Mouse (Mus musculus): ENCODE measurements around the gene Kat14.

Gene Kat14

DNA sequence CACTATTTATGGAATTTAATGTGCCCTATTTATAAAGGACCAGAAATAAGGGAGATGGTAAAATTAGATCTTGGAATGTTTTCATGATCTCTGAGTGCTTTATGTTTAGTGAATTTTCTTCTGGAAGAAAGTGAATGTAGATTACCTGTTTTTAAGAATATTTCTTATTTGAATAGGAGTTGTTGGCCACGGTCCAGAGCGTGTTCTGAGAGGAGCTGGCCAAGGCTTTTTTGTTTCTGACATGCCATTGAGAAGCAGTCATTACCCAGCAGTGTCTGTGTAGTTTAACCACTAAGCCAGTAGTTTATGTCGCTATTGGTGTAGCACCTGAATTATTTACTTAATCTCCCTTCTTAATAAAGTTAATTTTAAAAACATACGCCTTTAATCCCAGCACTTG, 13.0 kb downstream of the Kat14 start:
- DNase-seq (ENCODE audit: low spot score in 2 of 2): no peak

DNA sequence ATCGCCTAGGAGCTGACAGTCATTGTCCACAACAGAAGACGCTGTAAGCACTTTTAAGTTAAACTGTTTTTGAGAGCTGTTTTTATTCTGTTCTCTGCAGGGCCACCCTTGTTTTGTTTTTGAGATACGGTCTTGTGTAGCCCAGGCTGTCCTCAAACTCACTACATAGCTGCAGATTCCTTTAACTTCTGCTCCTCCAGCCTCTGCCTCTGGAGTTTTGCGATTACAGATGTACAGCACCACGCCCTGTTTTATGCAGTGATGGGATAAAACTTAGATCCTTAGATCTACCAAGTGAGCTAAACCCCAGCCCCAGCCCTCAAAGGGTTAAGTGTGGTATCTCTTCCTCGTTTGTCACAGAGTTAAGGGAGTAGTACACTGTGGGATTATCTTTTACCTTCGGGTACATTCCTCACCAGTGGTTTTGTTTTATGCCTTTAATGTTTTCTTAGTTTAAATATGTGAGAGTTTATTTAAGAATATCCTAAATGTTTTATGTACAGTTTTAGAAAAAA, 13.9 kb downstream of the Kat14 start:
- DNase-seq (ENCODE audit: low spot score in 2 of 2): no peak

DNA sequence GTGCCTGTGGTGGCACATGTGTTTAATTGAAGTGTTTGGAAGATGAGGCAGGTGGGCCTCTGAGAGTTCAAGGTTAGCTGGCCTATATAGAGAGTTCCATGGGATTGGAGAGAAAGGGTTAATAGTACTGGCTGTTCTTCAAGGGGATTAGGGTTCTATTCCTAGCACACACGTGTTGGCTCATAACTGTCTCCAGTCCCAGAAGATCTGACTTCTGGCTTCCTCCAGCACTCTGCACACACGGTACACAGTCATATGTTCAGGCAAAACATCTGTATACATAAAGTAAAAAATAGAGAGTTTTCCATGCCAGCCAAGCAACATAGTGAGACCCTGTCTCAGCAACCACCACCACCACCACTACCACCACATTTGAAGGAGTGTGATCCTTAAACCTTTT, 17.5 kb downstream of the Kat14 start:
- no peak for DNase-seq (ENCODE audit: low spot score in 2 of 2)

DNA sequence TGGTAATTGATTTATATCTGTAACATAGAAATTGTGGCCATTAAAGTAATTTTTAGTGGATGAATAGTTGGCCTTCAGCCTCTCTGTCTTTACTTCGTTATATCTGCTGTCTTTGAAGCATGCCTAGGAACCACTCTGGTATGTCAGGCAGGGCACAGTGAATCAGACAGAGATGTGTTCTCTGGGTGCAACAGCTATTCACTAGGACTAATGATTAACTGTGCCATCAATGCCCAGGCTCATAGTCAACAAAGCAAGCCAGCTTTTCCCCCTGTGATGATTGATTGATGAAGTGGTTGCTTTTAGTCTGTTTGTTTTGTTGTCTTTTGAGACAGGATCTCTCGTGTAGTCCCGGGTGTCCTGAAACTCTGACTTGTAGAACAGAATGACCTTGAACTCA, 19.6 kb downstream of the Kat14 start:
- DNase-seq (ENCODE audit: low spot score in 2 of 2): no peak

- no peak for DNase-seq (ENCODE audit: low spot score in 2 of 2)
These were observed 30.7 kb downstream of the Kat14 start for GRCm38 (mm10) chr2:144399531-144399930.

- no peak for DNase-seq (ENCODE audit: low spot score in 2 of 2)
These were observed 31.9 kb downstream of the Kat14 start for GRCm38 (mm10) chr2:144400659-144401058.

- DNase-seq (ENCODE audit: low spot score in 2 of 2): no peak
These were observed 40.3 kb downstream of the Kat14 start for GRCm38 (mm10) chr2:144409037-144409436.

DNA sequence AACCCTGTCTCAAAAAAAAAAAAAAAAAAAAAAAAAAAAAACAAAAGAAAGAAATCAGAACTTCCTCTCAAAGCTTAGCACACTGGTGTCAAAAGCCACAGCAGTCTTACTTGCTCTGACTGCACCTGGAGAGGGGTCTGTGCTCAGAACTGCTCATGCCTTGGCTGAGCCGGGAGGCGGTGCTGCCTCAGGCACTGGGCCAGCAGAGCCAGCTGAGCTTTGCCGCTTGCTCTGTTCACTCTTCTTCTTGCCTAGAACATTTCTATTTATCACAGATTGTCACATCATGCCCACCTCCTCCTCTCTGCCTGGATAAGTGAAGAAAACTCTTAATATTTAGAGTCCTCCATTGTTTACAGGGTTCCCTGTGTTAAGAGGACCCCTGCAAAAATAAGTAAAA, 41.8 kb downstream of the Kat14 start:
- DNase-seq (ENCODE audit: low spot score in 2 of 2): no peak

DNA sequence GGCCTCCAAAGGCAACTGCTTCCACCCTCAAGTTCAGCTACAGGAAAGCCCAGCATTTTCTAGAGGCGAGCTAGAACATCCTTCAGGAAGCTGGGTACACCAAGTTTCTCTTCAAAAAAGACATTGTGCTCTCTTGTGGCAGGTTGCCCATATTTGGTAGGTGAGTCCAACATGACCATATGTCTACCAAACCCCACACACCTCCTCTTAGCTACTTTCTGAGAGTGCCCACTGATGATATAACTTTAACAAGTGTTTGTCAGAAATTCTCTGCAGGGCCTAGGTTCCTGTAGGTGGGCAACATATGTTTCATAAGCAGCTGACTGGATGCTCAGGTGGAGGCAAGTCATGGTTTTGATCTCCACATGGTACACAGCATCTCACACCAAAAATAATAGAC, 45.9 kb downstream of the Kat14 start:
- no peak for DNase-seq (ENCODE audit: low spot score in 2 of 2)

- DNase-seq (ENCODE audit: low spot score in 2 of 2): no peak
These were observed 48.1 kb downstream of the Kat14 start for GRCm38 (mm10) chr2:144416859-144417258.

DNA sequence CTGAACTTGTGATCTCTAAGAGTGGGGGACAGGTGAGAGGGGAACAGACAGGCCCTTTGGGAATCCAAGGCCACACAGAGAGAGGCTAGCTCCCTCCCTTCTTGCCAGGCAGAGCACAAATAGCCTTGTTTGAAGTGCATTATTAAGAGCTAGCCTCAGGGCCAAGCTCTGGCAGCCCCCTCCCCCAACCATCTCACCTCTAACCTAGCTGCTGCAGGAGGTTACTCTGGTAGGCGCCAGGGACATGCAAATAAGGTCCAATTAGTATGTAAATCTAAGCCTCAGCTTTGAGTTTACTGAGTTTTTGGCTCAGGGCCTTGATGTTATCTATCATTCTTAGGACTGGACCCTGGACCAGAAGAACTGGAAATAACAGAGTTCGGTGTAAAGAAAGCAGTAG, 49.3 kb downstream of the Kat14 start:
- DNase-seq (ENCODE audit: low spot score in 2 of 2): no peak

DNA sequence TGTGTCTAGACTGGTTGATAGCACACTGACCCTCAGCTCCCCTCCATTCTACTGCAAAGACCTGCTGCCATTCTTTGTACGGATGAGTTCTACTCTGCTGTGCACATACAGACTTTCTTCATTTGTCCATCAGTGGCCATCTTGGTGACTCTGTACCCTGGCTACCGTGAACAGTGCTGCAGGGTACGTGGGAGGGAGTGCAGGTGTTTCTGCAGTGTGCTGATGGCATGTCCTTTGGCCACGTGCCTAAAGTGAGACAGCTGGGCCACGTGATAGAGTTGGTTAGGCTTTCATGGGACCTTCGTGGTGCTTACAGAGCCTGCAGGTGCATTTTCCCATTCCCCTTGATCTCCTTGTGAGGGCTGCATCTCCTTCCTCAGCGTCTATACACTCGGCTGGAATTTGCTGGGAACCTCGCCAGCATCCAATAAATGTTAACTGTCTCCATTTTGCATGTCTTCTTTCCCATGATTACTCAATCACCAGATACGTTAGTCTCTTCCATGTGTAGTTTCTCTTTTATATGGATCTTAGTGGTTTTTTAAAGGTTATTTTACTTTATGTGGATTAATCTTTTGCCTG, 53.4 kb downstream of the Kat14 start:
- no peak for DNase-seq (ENCODE audit: low spot score in 2 of 2)

DNA sequence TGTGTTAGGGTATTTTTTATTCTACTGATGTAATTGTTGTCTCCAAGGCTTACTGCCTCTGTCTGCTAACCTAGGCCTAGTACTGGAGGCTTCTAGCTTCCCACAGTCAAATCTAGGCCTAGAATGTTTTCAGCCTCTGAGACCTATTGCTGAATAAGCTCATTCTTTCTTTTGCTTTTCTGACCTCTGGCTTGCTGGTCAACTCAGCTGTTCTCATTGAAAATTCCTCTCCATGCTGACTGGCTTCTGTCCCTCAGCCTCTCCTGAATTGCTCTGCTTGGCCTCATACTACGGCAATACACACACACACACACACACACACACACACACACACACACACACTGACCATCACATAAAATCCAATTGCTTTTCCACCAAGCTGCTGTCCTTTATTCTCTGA, 57.0 kb downstream of the Kat14 start:
- DNase-seq (ENCODE audit: low spot score in 2 of 2): no peak

DNA sequence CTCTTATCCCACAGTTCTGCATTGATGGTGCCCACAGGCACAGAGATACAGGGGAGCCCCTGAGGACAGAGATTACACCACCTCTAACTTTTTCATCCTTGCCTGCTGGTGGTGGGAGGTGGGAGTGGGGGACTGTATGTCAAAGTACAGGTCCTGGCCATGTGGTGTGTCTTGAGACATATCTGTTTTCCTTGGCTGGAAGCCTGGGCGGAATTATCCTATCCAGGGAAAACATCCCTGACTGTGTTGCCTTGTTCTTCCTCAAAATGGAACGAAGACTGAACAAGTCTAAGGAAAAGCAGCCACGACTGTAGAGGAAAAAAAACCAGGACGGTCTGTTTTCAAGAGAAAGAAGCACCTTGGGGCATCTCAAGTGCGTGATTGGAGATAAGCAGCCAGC, 59.1 kb downstream of the Kat14 start:
- DNase-seq (ENCODE audit: low spot score in 2 of 2): no peak

DNA sequence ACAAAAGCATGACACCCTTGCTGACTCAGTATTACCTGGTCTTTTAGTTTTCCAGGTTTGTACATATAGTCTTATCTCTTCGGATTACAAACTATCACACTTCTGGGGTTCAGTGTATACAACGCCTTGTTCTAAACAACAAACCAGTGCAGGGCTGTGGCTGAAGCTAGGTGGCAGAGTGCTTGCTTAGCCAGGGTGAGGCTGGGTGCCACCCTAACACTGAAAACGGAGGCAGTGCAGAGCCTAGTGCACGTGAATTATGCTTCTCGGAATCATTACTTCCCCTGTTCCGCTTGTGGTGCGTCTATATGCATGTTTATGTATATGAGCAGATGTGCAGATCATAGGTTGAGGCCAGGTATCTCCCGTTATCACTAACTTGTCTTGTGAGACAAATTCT, 59.9 kb downstream of the Kat14 start:
- DNase-seq (ENCODE audit: low spot score in 2 of 2): no peak

DNA sequence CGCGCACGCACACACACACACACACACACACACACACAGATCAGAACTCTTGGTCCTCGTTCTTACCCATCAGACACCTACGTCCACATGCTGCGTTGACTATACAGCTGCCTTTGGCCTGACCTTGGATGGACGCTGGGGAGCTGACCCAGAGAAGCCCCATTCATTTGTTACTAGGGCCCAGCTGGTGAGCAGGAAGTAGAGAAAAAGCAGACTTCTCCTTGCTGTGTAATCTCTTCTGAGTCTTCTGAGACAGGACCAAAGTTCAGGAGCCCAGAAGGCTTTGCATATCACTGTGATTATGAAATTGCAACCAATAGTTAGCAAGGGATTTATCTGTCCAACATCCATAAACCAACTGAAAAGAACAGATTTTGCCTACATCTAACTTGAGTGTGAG, 60.4 kb downstream of the Kat14 start:
- no peak for DNase-seq (ENCODE audit: low spot score in 2 of 2)

DNA sequence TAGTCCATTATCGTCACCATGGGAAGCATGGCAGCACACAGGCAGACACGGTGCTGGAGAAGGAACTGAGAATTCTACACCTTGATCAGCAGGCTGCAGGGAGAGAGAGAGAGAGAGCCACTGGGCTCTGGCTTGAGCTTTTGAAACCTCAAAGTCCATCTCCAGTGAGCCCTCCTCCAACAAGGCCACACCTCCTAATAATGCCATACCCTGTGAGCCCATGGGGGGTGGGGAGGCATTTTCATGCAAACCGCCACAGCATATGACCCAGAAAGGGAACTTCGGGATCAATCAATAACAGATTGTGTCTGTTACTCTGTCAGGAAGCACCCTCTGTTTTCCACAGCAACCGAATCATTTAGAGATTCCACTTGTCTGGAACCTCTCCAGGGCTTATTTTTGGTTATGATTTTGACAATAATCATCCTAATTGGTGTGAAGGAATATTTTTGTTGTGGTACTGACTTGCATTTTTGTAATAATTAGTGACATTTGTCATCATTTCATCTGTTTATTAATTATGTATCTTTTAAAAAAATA, 62.6 kb downstream of the Kat14 start:
- no peak for DNase-seq (ENCODE audit: low spot score in 2 of 2)

GRCm38 (mm10) chr2:144435679-144436078, 66.9 kb downstream of the Kat14 start:
- DNase-seq (ENCODE audit: low spot score in 2 of 2): no peak

GRCm38 (mm10) chr2:144438424-144438823, 69.6 kb downstream of the Kat14 start:
- DNase-seq (ENCODE audit: low spot score in 2 of 2): no peak

GRCm38 (mm10) chr2:144439191-144439700, 70.5 kb downstream of the Kat14 start:
- DNase-seq (ENCODE audit: low spot score in 2 of 2): no peak

- peak in 1 of 2 experiments; percentile 57 for DNase-seq (ENCODE audit: low spot score in 2 of 2)
These were observed 72.7 kb downstream of the Kat14 start for GRCm38 (mm10) chr2:144441386-144441915.

GRCm38 (mm10) chr2:144446360-144446999, 77.7 kb downstream of the Kat14 start:
- DNase-seq (ENCODE audit: low spot score in 2 of 2): no peak

DNA sequence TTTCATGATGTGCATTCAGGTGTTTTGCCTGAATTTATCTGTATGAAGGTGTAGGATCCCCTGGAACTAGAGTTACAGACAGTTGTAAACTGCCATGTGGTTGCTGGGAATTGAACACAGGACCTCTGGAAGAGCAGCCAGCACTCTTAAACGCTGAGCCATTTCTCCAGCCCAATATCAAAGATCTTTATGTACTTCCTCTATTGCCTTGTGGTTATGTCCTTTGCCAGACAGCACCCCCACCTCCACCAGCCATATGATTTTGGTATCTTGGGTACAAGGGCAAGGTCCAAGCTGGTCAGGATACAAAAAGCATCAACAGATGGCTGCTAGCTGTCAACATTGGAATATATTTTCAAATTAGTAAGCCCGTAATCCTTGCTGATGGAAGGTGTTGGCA, 81.6 kb downstream of the Kat14 start:
- no peak for DNase-seq (ENCODE audit: low spot score in 2 of 2)

Measured in urinary bladder, postnatal 36 days (tissue).